Mouse (Mus musculus): ENCODE data around the gene Rps17. TPM values are rescaled to one million over a fixed set of nuclear protein-coding genes. Genes with fewer than 3 reads are reported as not detected.

Rps17 gene
- polyA plus RNA-seq, 1 experiment = 3,363 TPM

DNA sequence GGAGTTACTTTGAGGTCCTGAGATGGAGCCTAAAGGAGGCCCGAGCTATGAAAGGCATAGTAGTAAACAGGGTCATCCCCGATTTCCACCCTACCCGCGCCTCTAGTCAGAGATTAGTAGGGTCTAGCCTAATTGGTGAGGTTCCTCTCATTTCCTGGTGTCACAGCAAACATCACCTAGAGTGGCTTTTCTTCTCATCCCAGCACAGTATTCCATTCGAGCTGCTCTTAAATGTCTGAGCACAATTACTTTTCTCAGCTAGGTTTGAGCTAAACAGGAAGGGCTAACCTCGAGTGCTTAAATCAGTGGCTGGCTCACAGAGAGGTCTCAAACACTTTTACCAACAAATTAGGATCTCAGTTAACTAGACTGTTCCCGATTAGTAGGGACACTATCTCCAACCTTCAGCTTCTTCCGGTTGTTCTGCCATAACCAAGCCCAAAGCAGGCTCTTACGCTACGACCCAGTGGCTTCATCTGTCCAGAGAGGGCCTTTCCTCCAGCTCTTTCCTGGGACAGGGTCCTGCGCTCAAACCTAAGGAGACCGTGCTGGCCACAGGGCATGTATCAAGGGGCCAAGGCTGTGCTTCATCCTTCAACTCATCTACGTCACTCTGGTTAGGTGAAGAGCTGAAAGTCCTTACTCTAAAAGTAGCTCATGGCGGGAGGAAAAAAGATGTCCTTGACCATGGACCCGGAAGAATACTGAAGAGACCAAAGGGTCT, 555 bp upstream of the Rps17 start:
- Histone ChIP-seq H3ac (ENCODE audit: control insufficient read depth, insufficient read length, low read depth) (peak overlapping the region; percentile 38), H3K36me3 (ENCODE audit: control insufficient read depth, insufficient read depth) (peaks cover 39% of the 10 kb centered on the region), H3K4me3 (ENCODE audit: insufficient read depth, poor library complexity, severe bottlenecking) (peak overlapping the region; percentile 15), H3K27me3 (ENCODE audit: control insufficient read depth, insufficient read depth, insufficient read length) (peaks cover 5% of the 10 kb centered on the region), H3K79me2 (ENCODE audit: control insufficient read depth, insufficient read depth) (peaks cover 45% of the 10 kb centered on the region), H3K79me3 (ENCODE audit: low read depth) (peaks cover 38% of the 10 kb centered on the region)
- TF ChIP-seq USF1 (IDR thresholded peaks at IDR 0.05; ENCODE audit: low read depth) (no peak), MYOG (IDR thresholded peaks at IDR 0.05; ENCODE audit: control insufficient read depth, extremely low read depth, insufficient read length) (no peak), CTCF (IDR thresholded peaks at IDR 0.05; ENCODE audit: control insufficient read depth, insufficient read depth, insufficient read length) (no peak), MYOD1 (IDR thresholded peaks at IDR 0.05; ENCODE audit: control insufficient read depth, insufficient read length, low read depth) (no peak), FOSL1 (IDR thresholded peaks at IDR 0.05; ENCODE audit: insufficient read depth, low read length, poor library complexity, severe bottlenecking) (no peak), CEBPB (IDR thresholded peaks at IDR 0.05; ENCODE audit: low read depth) (no peak), MAX (IDR thresholded peaks at IDR 0.05) (no peak)

DNA sequence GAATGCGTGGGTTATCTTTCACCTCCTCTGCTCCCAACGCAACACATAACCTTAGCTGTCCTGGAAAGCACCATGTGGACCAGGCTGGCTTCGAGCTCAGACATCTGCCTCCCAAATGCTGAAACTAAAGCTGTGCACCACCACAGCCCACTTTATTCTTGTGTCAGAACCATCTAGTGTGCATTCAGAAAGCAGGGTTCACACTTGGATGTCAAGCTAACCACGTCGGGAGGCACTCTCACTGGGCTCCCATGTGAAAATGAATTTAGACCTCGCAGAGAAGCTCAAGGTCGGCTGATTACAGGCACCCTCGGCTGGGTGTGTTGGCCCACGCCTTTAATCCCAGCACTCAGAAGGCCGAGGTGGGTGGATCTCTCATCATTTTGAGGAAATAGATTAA, 1.2 kb downstream of the Rps17 start:
- peaks cover 4% of the 10 kb centered on the region for H3K27me3 ChIP-seq (ENCODE audit: control insufficient read depth, insufficient read depth, insufficient read length)
- H3K36me3 ChIP-seq (ENCODE audit: control insufficient read depth, insufficient read depth) = peaks cover 57% of the 10 kb centered on the region
- H3K79me2 ChIP-seq (ENCODE audit: control insufficient read depth, insufficient read depth) = peaks cover 63% of the 10 kb centered on the region
- TF ChIP-seq FOSL1 (IDR thresholded peaks at IDR 0.05; ENCODE audit: insufficient read depth, low read length, poor library complexity, severe bottlenecking) (no peak), USF1 (IDR thresholded peaks at IDR 0.05; ENCODE audit: low read depth) (no peak), MYOD1 (IDR thresholded peaks at IDR 0.05; ENCODE audit: control insufficient read depth, insufficient read length, low read depth) (no peak), MYOG (IDR thresholded peaks at IDR 0.05; ENCODE audit: control insufficient read depth, extremely low read depth, insufficient read length) (no peak), CTCF (IDR thresholded peaks at IDR 0.05; ENCODE audit: control insufficient read depth, insufficient read depth, insufficient read length) (no peak), CEBPB (IDR thresholded peaks at IDR 0.05; ENCODE audit: low read depth) (no peak), MAX (IDR thresholded peaks at IDR 0.05) (no peak)
- H3ac ChIP-seq (ENCODE audit: control insufficient read depth, insufficient read length, low read depth) = peak overlapping the region; percentile 100
- peaks cover 45% of the 10 kb centered on the region for H3K79me3 ChIP-seq (ENCODE audit: low read depth)
- peak overlapping the region; percentile 95 for H3K4me3 ChIP-seq (ENCODE audit: insufficient read depth, poor library complexity, severe bottlenecking)

DNA sequence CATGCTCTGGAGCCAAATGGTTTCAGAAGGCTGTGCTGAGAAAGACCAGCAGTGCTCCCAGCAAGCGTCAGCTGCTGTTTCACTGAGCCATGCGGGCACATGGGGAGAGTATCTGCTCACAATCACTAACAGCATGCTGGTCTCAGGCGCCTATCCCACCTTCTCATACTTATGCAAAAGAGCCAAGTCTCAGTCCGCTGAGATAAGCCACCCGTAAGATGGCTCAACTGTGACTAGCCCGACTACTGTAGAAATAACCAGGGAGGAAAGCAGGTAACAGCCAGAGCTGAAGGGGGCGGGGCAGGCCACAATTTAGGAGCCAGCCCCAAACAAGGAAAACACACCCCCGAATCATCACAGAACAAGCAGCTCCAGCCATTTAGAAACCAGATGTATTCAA, 1.7 kb downstream of the Rps17 start:
- H3K27me3 ChIP-seq (ENCODE audit: control insufficient read depth, insufficient read depth, insufficient read length) = peaks cover 4% of the 10 kb centered on the region
- H3ac ChIP-seq (ENCODE audit: control insufficient read depth, insufficient read length, low read depth) = peak overlapping the region; percentile 100
- TF ChIP-seq MYOD1 (IDR thresholded peaks at IDR 0.05; ENCODE audit: control insufficient read depth, insufficient read length, low read depth) (no peak), USF1 (IDR thresholded peaks at IDR 0.05; ENCODE audit: low read depth) (no peak), MAX (IDR thresholded peaks at IDR 0.05) (no peak), FOSL1 (IDR thresholded peaks at IDR 0.05; ENCODE audit: insufficient read depth, low read length, poor library complexity, severe bottlenecking) (no peak), CTCF (IDR thresholded peaks at IDR 0.05; ENCODE audit: control insufficient read depth, insufficient read depth, insufficient read length) (no peak), MYOG (IDR thresholded peaks at IDR 0.05; ENCODE audit: control insufficient read depth, extremely low read depth, insufficient read length) (no peak), CEBPB (IDR thresholded peaks at IDR 0.05; ENCODE audit: low read depth) (no peak)
- H3K79me2 ChIP-seq (ENCODE audit: control insufficient read depth, insufficient read depth) = peaks cover 68% of the 10 kb centered on the region
- peaks cover 62% of the 10 kb centered on the region for H3K36me3 ChIP-seq (ENCODE audit: control insufficient read depth, insufficient read depth)
- H3K4me3 ChIP-seq (ENCODE audit: insufficient read depth, poor library complexity, severe bottlenecking) = peak overlapping the region; percentile 95
- peaks cover 45% of the 10 kb centered on the region for H3K79me3 ChIP-seq (ENCODE audit: low read depth)

DNA sequence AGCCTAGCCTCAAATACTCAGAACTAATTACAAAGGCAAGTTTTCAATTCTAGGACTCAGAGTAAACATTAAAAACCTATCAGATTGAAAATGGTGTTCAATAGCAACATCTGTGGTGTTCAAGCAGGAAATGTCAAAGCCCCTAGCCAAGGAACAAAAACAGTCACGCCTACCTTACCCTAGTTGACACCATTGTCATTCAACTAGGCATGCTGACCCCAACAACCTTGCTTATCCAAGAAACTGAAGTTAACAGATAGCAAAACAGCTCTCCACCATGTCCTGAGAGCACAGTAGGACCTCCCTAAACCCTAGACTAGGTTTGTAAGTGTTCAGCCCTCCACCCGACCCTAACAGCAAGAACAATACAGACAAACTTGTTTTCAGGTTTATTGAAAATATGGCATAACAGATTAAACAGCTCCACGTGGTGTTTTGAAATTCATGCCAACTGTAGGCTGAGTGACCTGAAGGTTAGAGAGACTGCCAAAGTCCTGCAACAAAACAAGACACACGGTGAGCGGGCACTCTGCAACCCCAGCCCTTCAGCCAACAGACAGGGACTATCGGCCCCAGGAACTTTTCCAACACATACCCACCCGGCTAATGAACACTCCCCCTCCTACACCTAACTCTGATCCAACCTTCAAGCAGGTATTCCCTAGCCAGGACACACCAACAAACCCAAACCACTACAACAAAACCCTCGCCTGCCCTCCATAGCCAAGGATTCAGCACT, 2.5 kb downstream of the Rps17 start:
- TF ChIP-seq MYOD1 (IDR thresholded peaks at IDR 0.05; ENCODE audit: control insufficient read depth, insufficient read length, low read depth) = no peak
- no peak for TF ChIP-seq MYOG (IDR thresholded peaks at IDR 0.05; ENCODE audit: control insufficient read depth, extremely low read depth, insufficient read length)
- TF ChIP-seq CTCF (IDR thresholded peaks at IDR 0.05; ENCODE audit: control insufficient read depth, insufficient read depth, insufficient read length) = no peak
- no peak for TF ChIP-seq MAX (IDR thresholded peaks at IDR 0.05)
- TF ChIP-seq USF1 (IDR thresholded peaks at IDR 0.05; ENCODE audit: low read depth) = no peak
- TF ChIP-seq FOSL1 (IDR thresholded peaks at IDR 0.05; ENCODE audit: insufficient read depth, low read length, poor library complexity, severe bottlenecking) = no peak
- no peak for TF ChIP-seq CEBPB (IDR thresholded peaks at IDR 0.05; ENCODE audit: low read depth)
- Histone ChIP-seq H3K79me2 (ENCODE audit: control insufficient read depth, insufficient read depth) (peaks cover 70% of the 10 kb centered on the region), H3K4me3 (ENCODE audit: insufficient read depth, poor library complexity, severe bottlenecking) (peak overlapping the region; percentile 95), H3K36me3 (ENCODE audit: control insufficient read depth, insufficient read depth) (peaks cover 69% of the 10 kb centered on the region), H3K27me3 (ENCODE audit: control insufficient read depth, insufficient read depth, insufficient read length) (no peaks in the 10 kb centered on the region), H3ac (ENCODE audit: control insufficient read depth, insufficient read length, low read depth) (peak overlapping the region; percentile 100), H3K79me3 (ENCODE audit: low read depth) (peaks cover 45% of the 10 kb centered on the region)

- no peak for TF ChIP-seq CEBPB (IDR thresholded peaks at IDR 0.05; ENCODE audit: low read depth)
- no peak for TF ChIP-seq USF1 (IDR thresholded peaks at IDR 0.05; ENCODE audit: low read depth)
- TF ChIP-seq FOSL1 (IDR thresholded peaks at IDR 0.05; ENCODE audit: insufficient read depth, low read length, poor library complexity, severe bottlenecking) = no peak
- no peak for TF ChIP-seq CTCF (IDR thresholded peaks at IDR 0.05; ENCODE audit: control insufficient read depth, insufficient read depth, insufficient read length)
- no peak for TF ChIP-seq MYOG (IDR thresholded peaks at IDR 0.05; ENCODE audit: control insufficient read depth, extremely low read depth, insufficient read length)
- TF ChIP-seq MYOD1 (IDR thresholded peaks at IDR 0.05; ENCODE audit: control insufficient read depth, insufficient read length, low read depth) = no peak
- TF ChIP-seq MAX (IDR thresholded peaks at IDR 0.05) = no peak
Observed at GRCm38 (mm10) chr7:81341563-81341962, 3.5 kb downstream of the Rps17 start.

More at GRCm38 (mm10) chr7:81341563-81341962, 3.5 kb downstream of the Rps17 start:
- peaks cover 45% of the 10 kb centered on the region for H3K79me3 ChIP-seq (ENCODE audit: low read depth)
- H3K79me2 ChIP-seq (ENCODE audit: control insufficient read depth, insufficient read depth) = peaks cover 70% of the 10 kb centered on the region
- H3K36me3 ChIP-seq (ENCODE audit: control insufficient read depth, insufficient read depth) = peaks cover 72% of the 10 kb centered on the region
- H3K4me3 ChIP-seq (ENCODE audit: insufficient read depth, poor library complexity, severe bottlenecking) = no peak overlapping the region
- H3K27me3 ChIP-seq (ENCODE audit: control insufficient read depth, insufficient read depth, insufficient read length) = no peaks in the 10 kb centered on the region
- no peak overlapping the region for H3ac ChIP-seq (ENCODE audit: control insufficient read depth, insufficient read length, low read depth)

Data from C2C12 (cell line).